ENCODE assay signal across 32 mouse cellular contexts in genomic region chr9:71159060-71159626, GRCm38 (mm10). TPM values are rescaled to one million over a fixed set of nuclear protein-coding genes. Genes with fewer than 3 reads are reported as not detected.
DNase-seq lines count a peak whose midpoint lies in the region; ATAC-seq and TF ChIP-seq lines count a peak whose summit lies in the region.
"Had no signal": no experiment of that assay in that cellular context is flagged by ENCODE, and none has a peak within 500 bp of the region (broad histone marks: within the 10 kb centered on the region; RNA-seq: fewer than 3 reads in every experiment).

No protein-coding gene starts in this region.

- peak overlapping the region; percentile 48; the same call in 1 of the 2 replicates for H3K4me3 ChIP-seq in liver, adult 2 months (ENCODE audit: insufficient read depth, low read depth, low read length)
- H3K4me3 ChIP-seq in liver, embryonic 11.5 days (ENCODE audit: low read depth, low read length): no peak overlapping the region
- H3K4me3 ChIP-seq in liver, embryonic 13.5 days (replicated peaks): no peak overlapping the region
- H3K4me3 ChIP-seq in liver, embryonic 16.5 days (ENCODE audit: low read depth, low read length): no peak overlapping the region
- H3K4me3 ChIP-seq: embryonic facial prominence, embryonic 10.5 days; embryonic facial prominence, embryonic 13.5 days; forebrain, embryonic 13.5 days; heart, embryonic 12.5 days; heart, embryonic 15.5 days; hindbrain, embryonic 10.5 days; hindbrain, embryonic 13.5 days had no signal

- peak; percentile 58 for DNase-seq in liver, adult 2 months (ENCODE audit: extremely low read depth, low read depth, low spot score)
- DNase-seq in liver: no peak
- DNase-seq in liver, embryonic 11.5 days (ENCODE audit: low spot score): no peak
- no peak for DNase-seq in liver, embryonic 13.5 days
- no peak for DNase-seq in adrenal gland, adult 8-10 months
- no peak for DNase-seq in spleen, adult 18-20 months
- no peak for DNase-seq in MN1 (ENCODE audit: low spot score)
- DNase-seq: adrenal gland, adult 2 months; adrenal gland, postnatal 25 days; cerebellum, adult 11-12 months; cerebellum, adult 8-10 months; cerebellum, postnatal 10 days; cerebellum, postnatal 36 days; embryo, embryonic 11 days; gastrocnemius, postnatal 10 days; gastrocnemius, postnatal 36 days; heart, postnatal 10 days; heart, postnatal 36 days had no signal

- no peaks in the 10 kb centered on the region for H3K27me3 ChIP-seq in liver, adult 2 months (ENCODE audit: control insufficient read depth, insufficient read depth, low read length)
- no peaks in the 10 kb centered on the region for H3K27me3 ChIP-seq in liver, embryonic 11.5 days (replicated peaks; ENCODE audit: control insufficient read depth, insufficient read depth, low read length)
- H3K27me3 ChIP-seq in liver, embryonic 13.5 days: no peaks in the 10 kb centered on the region
- no peaks in the 10 kb centered on the region for H3K27me3 ChIP-seq in liver, embryonic 16.5 days (ENCODE audit: control insufficient read depth, insufficient read depth, low read depth, low read length)
- H3K27me3 ChIP-seq: embryonic facial prominence, embryonic 13.5 days; forebrain, embryonic 13.5 days; heart, embryonic 12.5 days; heart, embryonic 15.5 days; hindbrain, embryonic 13.5 days; Patski had no signal

- peaks cover 28% of the 10 kb centered on the region; the same call in 1 of the 2 replicates for H3K79me2 ChIP-seq in liver, adult 2 months (ENCODE audit: control insufficient read depth, insufficient read depth, low read length)

- no peak for ATAC-seq in liver, embryonic 11.5 days (replicated peaks; ENCODE audit: low FRiP score)
- no peak for ATAC-seq in liver, embryonic 13.5 days (ENCODE audit: low read depth)
- no peak for ATAC-seq in liver, embryonic 16.5 days (ENCODE audit: low read depth)
- ATAC-seq: CD4-positive, CD25-positive, alpha-beta regulatory T cell, adult 4 months; forebrain, embryonic 13.5 days; forebrain, embryonic 16.5 days; hindbrain, embryonic 16.5 days; Patski had no signal

- no peak for TF ChIP-seq CTCF in liver, adult 2 months (IDR thresholded peaks at IDR 0.05; ENCODE audit: low read depth, low read length)

- peaks cover 31% of the 10 kb centered on the region for H3K4me1 ChIP-seq in liver, adult 2 months (ENCODE audit: control insufficient read depth, insufficient read depth, low read length)
- peaks cover 52% of the 10 kb centered on the region for H3K4me1 ChIP-seq in liver, embryonic 11.5 days (replicated peaks; ENCODE audit: control insufficient read depth, insufficient read depth, low read length)
- peaks cover 99% of the 10 kb centered on the region for H3K4me1 ChIP-seq in liver, embryonic 13.5 days (replicated peaks)
- peaks cover 91% of the 10 kb centered on the region for H3K4me1 ChIP-seq in liver, embryonic 16.5 days (ENCODE audit: control insufficient read depth, low read depth, low read length)
- H3K4me1 ChIP-seq: embryonic facial prominence, embryonic 13.5 days; forebrain, embryonic 13.5 days; hindbrain, embryonic 13.5 days had no signal

- peak overlapping the region; percentile 94 for H3K27ac ChIP-seq in liver, adult 2 months (replicated peaks; ENCODE audit: insufficient read depth, low read depth, low read length)
- peak overlapping the region; percentile 96 for H3K27ac ChIP-seq in liver, embryonic 11.5 days (ENCODE audit: low read depth, low read length)
- peak overlapping the region; percentile 96 for H3K27ac ChIP-seq in liver, embryonic 13.5 days
- peak overlapping the region; percentile 90 for H3K27ac ChIP-seq in liver, embryonic 16.5 days (ENCODE audit: low read length)
- H3K27ac ChIP-seq: embryonic facial prominence, embryonic 10.5 days; embryonic facial prominence, embryonic 13.5 days; forebrain, embryonic 13.5 days; heart, embryonic 15.5 days; hindbrain, embryonic 10.5 days; hindbrain, embryonic 13.5 days had no signal

- peaks cover 14% of the 10 kb centered on the region for H3K36me3 ChIP-seq in liver, adult 2 months (ENCODE audit: control insufficient read depth, insufficient read depth, low read length)
- no peaks in the 10 kb centered on the region for H3K36me3 ChIP-seq in liver, embryonic 11.5 days (ENCODE audit: control insufficient read depth, insufficient read depth, low read length)
- no peaks in the 10 kb centered on the region for H3K36me3 ChIP-seq in liver, embryonic 13.5 days
- no peaks in the 10 kb centered on the region for H3K36me3 ChIP-seq in liver, embryonic 16.5 days (ENCODE audit: control insufficient read depth, insufficient read depth)
- H3K36me3 ChIP-seq: embryonic facial prominence, embryonic 10.5 days; embryonic facial prominence, embryonic 13.5 days; heart, embryonic 12.5 days; heart, embryonic 15.5 days; hindbrain, embryonic 10.5 days; hindbrain, embryonic 13.5 days had no signal

- H3K4me2 ChIP-seq in liver, embryonic 11.5 days: peak overlapping the region; percentile 2; the same call in 1 of the 2 replicates
- H3K4me2 ChIP-seq in liver, embryonic 13.5 days: peak overlapping the region; percentile 58; the same call in 1 of the 2 replicates
- H3K4me2 ChIP-seq in liver, embryonic 16.5 days (ENCODE audit: low read depth, low read length): no peak overlapping the region
- H3K4me2 ChIP-seq: embryonic facial prominence, embryonic 13.5 days; forebrain, embryonic 13.5 days; heart, embryonic 12.5 days; heart, embryonic 15.5 days; hindbrain, embryonic 13.5 days had no signal

- TF ChIP-seq POLR2A in liver, adult 2 months (IDR thresholded peaks at IDR 0.05; ENCODE audit: extremely low read depth, insufficient read depth, low read length): no peak

- no peaks in the 10 kb centered on the region for H3K9me3 ChIP-seq in liver, embryonic 11.5 days (ENCODE audit: control insufficient read depth, low read length)
- no peaks in the 10 kb centered on the region for H3K9me3 ChIP-seq in liver, embryonic 13.5 days (replicated peaks)
- no peaks in the 10 kb centered on the region for H3K9me3 ChIP-seq in liver, embryonic 16.5 days (replicated peaks; ENCODE audit: control insufficient read depth, low read length)
- H3K9me3 ChIP-seq: embryonic facial prominence, embryonic 10.5 days; embryonic facial prominence, embryonic 13.5 days; forebrain, embryonic 13.5 days; heart, embryonic 12.5 days; heart, embryonic 15.5 days; hindbrain, embryonic 10.5 days; hindbrain, embryonic 13.5 days had no signal

- H3K9ac ChIP-seq in liver, adult 2 months (ENCODE audit: low read depth, low read length): no peak overlapping the region; the same call in 1 of the 2 replicates
- no peak overlapping the region for H3K9ac ChIP-seq in liver, embryonic 11.5 days (ENCODE audit: low read depth, low read length)
- H3K9ac ChIP-seq in liver, embryonic 13.5 days: peak overlapping the region; percentile 67
- no peak overlapping the region for H3K9ac ChIP-seq in liver, embryonic 16.5 days (ENCODE audit: low read depth, low read length)
- H3K9ac ChIP-seq: embryonic facial prominence, embryonic 13.5 days; forebrain, embryonic 13.5 days; heart, embryonic 12.5 days; heart, embryonic 15.5 days; hindbrain, embryonic 13.5 days had no signal

- WGBS in liver, adult 2 months: 42% methylated on average over 7 of the region's 7 CpGs
- 57% methylated on average over 7 of the region's 7 CpGs for WGBS in liver, embryonic 11.5 days
- WGBS in liver, embryonic 13.5 days (ENCODE audit: insufficient replicate concordance): 42% methylated on average over 7 of the region's 7 CpGs
- 45% methylated on average over 7 of the region's 7 CpGs for WGBS in liver, embryonic 16.5 days (ENCODE audit: insufficient replicate concordance)

RNA-seq across cellular contexts. Expression of gene Aqp9, which starts 9.3 kb away (rescaled TPM):
- total RNA-seq in liver, adult 2 months (2014; rRNA removed): 254 and 300 TPM in 2 replicates
- 110 and 114 TPM in 2 replicates for polyA plus RNA-seq in liver, adult 2 months (2012; rRNA removed)
- polyA plus RNA-seq in liver, embryonic 11.5 days (2014; fragmentation: Nextera tagmentation; extraction: Ambion mirVana): 13.6 and 15.2 TPM in 2 replicates
- 8.3 and 9.3 TPM in 2 replicates for polyA plus RNA-seq in liver, embryonic 13.5 days (2015; fragmentation: Nextera tagmentation; extraction: Ambion mirVana)
- 7.5 and 9.0 TPM in 2 replicates for polyA plus RNA-seq in liver, embryonic 16.5 days (2015; fragmentation: Nextera tagmentation; extraction: Ambion mirVana)
- total RNA-seq in adrenal gland, adult 8-10 months (2022): 1 to 10 TPM in 1 of 4 experiments, under 1 TPM in 2, not detected in 1; 0.35 to 1.2 (median 0.74) TPM
- polyA plus RNA-seq: embryonic facial prominence, embryonic 10.5 days had no signal

RNA-seq across cellular contexts. Expression of gene Aldh1a2, which starts 56.4 kb away (rescaled TPM):
- total RNA-seq in liver, adult 2 months (2014; rRNA removed): 0.34 and 0.46 TPM in 2 replicates
- 0.09 and 0.16 TPM in 2 replicates for polyA plus RNA-seq in liver, adult 2 months (2012; rRNA removed)
- polyA plus RNA-seq in liver, embryonic 11.5 days (2014; fragmentation: Nextera tagmentation; extraction: Ambion mirVana): 19.6 and 24.3 TPM in 2 replicates
- polyA plus RNA-seq in liver, embryonic 13.5 days (2015; fragmentation: Nextera tagmentation; extraction: Ambion mirVana): 2.0 and 2.8 TPM in 2 replicates
- polyA plus RNA-seq in liver, embryonic 16.5 days (2015; fragmentation: Nextera tagmentation; extraction: Ambion mirVana): 1.1 and 1.6 TPM in 2 replicates
- total RNA-seq in adrenal gland, adult 8-10 months (2022): 10 to 100 TPM; 53.9 to 84.0 (median 63.2) TPM
- total RNA-seq: granulocyte monocyte progenitor cell, adult 5-6 weeks had no signal
- polyA plus RNA-seq: CD4-positive, CD25-positive, alpha-beta regulatory T cell, adult 4 months; erythroblast, embryonic 14.5 days had no signal
